Comparison of ENCODE assay signal across 9 mouse cellular contexts in the genomic region with DNA sequence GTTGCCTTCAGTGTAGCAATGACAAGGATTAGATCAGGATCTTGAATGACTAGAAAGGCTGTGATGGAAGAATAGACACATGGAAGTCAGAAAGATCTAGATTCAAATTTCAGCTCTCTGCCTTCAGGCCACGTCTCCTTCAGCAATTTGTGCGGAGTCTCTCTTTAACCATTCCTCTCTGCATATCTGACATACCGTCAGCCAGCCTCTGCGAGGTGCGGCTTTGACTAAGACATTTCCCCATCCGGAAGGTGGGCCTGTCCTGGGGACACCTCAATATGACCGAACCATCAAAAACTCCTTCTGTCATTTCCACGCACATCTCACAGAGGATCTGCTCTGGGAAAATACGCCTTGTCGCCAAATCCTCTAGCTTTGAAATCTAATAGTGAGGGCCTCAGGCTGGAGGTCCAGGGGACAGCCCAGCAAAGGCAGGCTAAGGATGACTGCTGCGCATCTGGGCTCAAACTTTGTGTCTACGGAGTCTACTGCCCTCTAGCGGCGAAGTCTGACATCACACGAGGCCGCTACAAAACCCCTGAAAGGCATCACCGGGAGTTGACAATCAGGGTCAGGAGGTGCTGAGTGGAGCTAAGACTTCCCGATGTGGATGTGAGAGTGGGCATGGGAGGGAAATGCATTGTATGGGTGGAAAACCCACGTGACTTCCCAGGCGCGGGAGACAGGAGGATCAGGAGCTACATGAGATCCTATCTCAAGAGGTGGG. TPM values are rescaled to one million over a fixed set of nuclear protein-coding genes. Genes with fewer than 3 reads are reported as not detected.
DNase-seq lines count a peak whose midpoint lies in the region; ATAC-seq and TF ChIP-seq lines count a peak whose summit lies in the region.
"Had no signal": no experiment of that assay in that cellular context is flagged by ENCODE, and none has a peak within 500 bp of the region (broad histone marks: within the 10 kb centered on the region; RNA-seq: fewer than 3 reads in every experiment).

No protein-coding gene starts in this region.

- TF ChIP-seq CTCF in small intestine, adult 2 months (IDR thresholded peaks at IDR 0.05; ENCODE audit: extremely low read depth, insufficient read length, insufficient replicate concordance, low read depth, low read length) = peak; percentile 91; the same call in 1 of the 2 replicates

- H3K27ac ChIP-seq in small intestine, adult 2 months (ENCODE audit: insufficient read depth, low read depth, low read length) = no peak overlapping the region
- H3K27ac ChIP-seq: lung, embryonic 15.5 days had no signal

- H3K36me3 ChIP-seq in small intestine, adult 2 months (ENCODE audit: control insufficient read depth, insufficient read depth, low read length) = no peaks in the 10 kb centered on the region
- H3K36me3 ChIP-seq: lung, embryonic 15.5 days had no signal

- DNase-seq in cerebellum, adult 11 months = peak; percentile 66
- peak; percentile 82 for DNase-seq in adrenal gland, postnatal 10 days
- DNase-seq in embryo, embryonic 9.5 days (ENCODE audit: extremely low spot score) = peak; percentile 86
- DNase-seq in heart, postnatal 36 days = peak; percentile 69 to 81
- DNase-seq in layer of hippocampus, postnatal 10 days (ENCODE audit: low spot score in 2 of 2) = peak; percentile 84 to 85

- no peaks in the 10 kb centered on the region for H3K4me1 ChIP-seq in small intestine, adult 2 months (ENCODE audit: control insufficient read depth, insufficient read depth, insufficient read length, low read length)
- H3K4me1 ChIP-seq: lung, embryonic 15.5 days had no signal

- intact Hi-C loops in heart, postnatal 36 days (cut with DNase I) = no loop called here

- ATAC-seq in cerebellum, adult (ENCODE audit: insufficient number of reproducible peaks, low FRiP score, low TSS enrichment) = no peak
- peak; percentile 64 for ATAC-seq in megakaryocyte, adult 5-6 weeks (ENCODE audit: poor library complexity, severe bottlenecking)

- H3K27me3 ChIP-seq in small intestine, adult 2 months (ENCODE audit: control insufficient read depth, insufficient read depth, low read length) = no peaks in the 10 kb centered on the region
- H3K27me3 ChIP-seq: lung, embryonic 15.5 days had no signal

- H3K4me3 ChIP-seq in small intestine, adult 2 months (ENCODE audit: low read depth, low read length) = no peak overlapping the region
- H3K4me3 ChIP-seq: lung, embryonic 15.5 days had no signal

- WGBS in small intestine, adult 2 months = 23% methylated on average over 21 of the region's 21 CpGs

- no peak for TF ChIP-seq POLR2A in small intestine, adult 2 months (IDR thresholded peaks at IDR 0.05; ENCODE audit: low read depth, low read length)

RNA-seq across cellular contexts. Expression of gene Mrm1, which starts 21.5 kb away (rescaled TPM):
- 10 to 100 TPM; 14.0 to 22.7 TPM for total RNA-seq in adrenal gland, postnatal 10 days (2021)
- 10 to 100 TPM; 14.2 to 17.6 TPM for total RNA-seq in heart, postnatal 36 days (2021)
- 10 to 100 TPM; 14.3 to 19.4 TPM for total RNA-seq in layer of hippocampus, postnatal 10 days (2021)
- total RNA-seq in megakaryocyte, adult 5-6 weeks (2015) = 2.5 and 6.6 TPM in 2 replicates
- 4.2 and 5.8 TPM in 2 replicates for total RNA-seq in megakaryocyte, adult 5-6 weeks (2017)
- 6.3 and 13.7 TPM in 2 replicates for polyA plus RNA-seq in small intestine, adult 2 months (2012; rRNA removed)

RNA-seq across cellular contexts. Expression of gene Dhrs11, which starts 31.0 kb away (rescaled TPM):
- 10 to 100 TPM; 40.8 to 45.8 TPM for total RNA-seq in adrenal gland, postnatal 10 days (2021)
- 100 to 1,000 TPM; 102 to 108 TPM for total RNA-seq in heart, postnatal 36 days (2021)
- 1 to 10 TPM; 4.9 to 6.6 TPM for total RNA-seq in layer of hippocampus, postnatal 10 days (2021)
- total RNA-seq in megakaryocyte, adult 5-6 weeks (2015) = 24.0 and 26.1 TPM in 2 replicates
- 10.2 and 15.0 TPM in 2 replicates for total RNA-seq in megakaryocyte, adult 5-6 weeks (2017)
- 295 and 763 TPM in 2 replicates for polyA plus RNA-seq in small intestine, adult 2 months (2012; rRNA removed)
